Mouse (Mus musculus): ENCODE measurements around the gene Pgrmc2. TPM values are rescaled to one million over a fixed set of nuclear protein-coding genes. Genes with fewer than 3 reads are reported as not detected.
A peak's percentile ranks its signal among the peaks of the same experiment; 100 is the strongest.

The Pgrmc2 gene
- polyA plus RNA-seq, 1 experiment, result 16.7 TPM

- Histone ChIP-seq H3K27me3 (ENCODE audit: control insufficient read depth, insufficient read depth, low read length) (no peaks in the 10 kb centered on the region), H3K4me1 (ENCODE audit: control insufficient read depth, insufficient read depth, insufficient read length, low read length) (peaks cover 6% of the 10 kb centered on the region; the same call in 1 of the 2 replicates), H3K27ac (ENCODE audit: insufficient read depth, low read depth, low read length) (no peak overlapping the region), H3K4me3 (ENCODE audit: low read depth, low read length) (no peak overlapping the region), H3K36me3 (ENCODE audit: control insufficient read depth, insufficient read depth, low read length) (peaks cover 7% of the 10 kb centered on the region; the same call in 1 of the 2 replicates)
- 79% methylated on average over 12 of the region's 12 CpGs for WGBS
- TF ChIP-seq POLR2A (IDR thresholded peaks at IDR 0.05; ENCODE audit: low read depth, low read length) (no peak), CTCF (IDR thresholded peaks at IDR 0.05; ENCODE audit: extremely low read depth, insufficient read length, insufficient replicate concordance, low read depth, low read length) (no peak)
These were observed 51.3 kb downstream of the Pgrmc2 start for GRCm38 (mm10) chr3:41031286-41032210.

GRCm38 (mm10) chr3:41030705-41031104 lies 52.1 kb downstream of the Pgrmc2 start:
- TF ChIP-seq POLR2A (IDR thresholded peaks at IDR 0.05; ENCODE audit: low read depth, low read length), result no peak
- no peak for TF ChIP-seq CTCF (IDR thresholded peaks at IDR 0.05; ENCODE audit: extremely low read depth, insufficient read length, insufficient replicate concordance, low read depth, low read length)
- 0 out of 2 replicates have a peak overlapping the region, but pooled peaks have one; percentile 31 for H3K27ac ChIP-seq (ENCODE audit: insufficient read depth, low read depth, low read length)
- peaks cover 6% of the 10 kb centered on the region; the same call in 1 of the 2 replicates for H3K4me1 ChIP-seq (ENCODE audit: control insufficient read depth, insufficient read depth, insufficient read length, low read length)
- H3K27me3 ChIP-seq (ENCODE audit: control insufficient read depth, insufficient read depth, low read length), result no peaks in the 10 kb centered on the region
- 95% methylated on average over 1 of the region's 1 CpGs for WGBS
- 0 out of 2 replicates have a peak, but pooled peaks cover 5% of the 10 kb centered on the region for H3K36me3 ChIP-seq (ENCODE audit: control insufficient read depth, insufficient read depth, low read length)
- no peak overlapping the region for H3K4me3 ChIP-seq (ENCODE audit: low read depth, low read length)

DNA sequence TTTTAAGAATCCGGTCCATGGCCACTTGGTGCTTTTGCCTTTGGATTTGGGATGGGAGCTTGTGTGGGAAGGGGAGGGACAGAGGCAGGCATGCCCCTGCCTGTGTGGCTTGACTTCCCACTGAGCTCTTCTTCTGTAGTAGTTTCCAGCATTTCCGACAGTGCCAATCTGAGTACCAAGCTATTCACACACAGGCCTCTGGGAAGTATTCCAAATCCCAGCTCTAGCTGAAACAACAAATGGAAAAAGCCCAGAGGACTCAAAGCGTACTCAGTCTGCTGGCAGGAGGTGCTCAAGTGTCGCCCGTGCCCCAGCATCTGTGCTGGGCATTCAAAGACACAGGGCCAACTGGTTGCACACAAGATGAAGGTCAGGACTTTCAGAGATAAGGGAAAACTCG lies 60.9 kb downstream of the Pgrmc2 start:
- Histone ChIP-seq H3K36me3 (ENCODE audit: control insufficient read depth, insufficient read depth, low read length) (peaks cover 5% of the 10 kb centered on the region), H3K27me3 (ENCODE audit: control insufficient read depth, insufficient read depth, low read length) (no peaks in the 10 kb centered on the region), H3K27ac (ENCODE audit: insufficient read depth, low read depth, low read length) (no peak overlapping the region), H3K4me3 (ENCODE audit: low read depth, low read length) (no peak overlapping the region), H3K4me1 (ENCODE audit: control insufficient read depth, insufficient read depth, insufficient read length, low read length) (no peaks in the 10 kb centered on the region)
- TF ChIP-seq POLR2A (IDR thresholded peaks at IDR 0.05; ENCODE audit: low read depth, low read length), result no peak
- 77% methylated on average over 6 of the region's 6 CpGs for WGBS

GRCm38 (mm10) chr3:41020687-41021086 lies 62.2 kb downstream of the Pgrmc2 start:
- Histone ChIP-seq H3K36me3 (ENCODE audit: control insufficient read depth, insufficient read depth, low read length) (peaks cover 5% of the 10 kb centered on the region), H3K27me3 (ENCODE audit: control insufficient read depth, insufficient read depth, low read length) (no peaks in the 10 kb centered on the region), H3K4me1 (ENCODE audit: control insufficient read depth, insufficient read depth, insufficient read length, low read length) (no peaks in the 10 kb centered on the region), H3K27ac (ENCODE audit: insufficient read depth, low read depth, low read length) (no peak overlapping the region), H3K4me3 (ENCODE audit: low read depth, low read length) (no peak overlapping the region)
- TF ChIP-seq POLR2A (IDR thresholded peaks at IDR 0.05; ENCODE audit: low read depth, low read length), result no peak
- TF ChIP-seq CTCF (IDR thresholded peaks at IDR 0.05; ENCODE audit: extremely low read depth, insufficient read length, insufficient replicate concordance, low read depth, low read length), result no peak
- whole genome bisulfite sequencing, result 84% methylated on average over 7 of the region's 7 CpGs

GRCm38 (mm10) chr3:41018022-41018608 lies 64.7 kb downstream of the Pgrmc2 start:
- TF ChIP-seq CTCF (IDR thresholded peaks at IDR 0.05; ENCODE audit: extremely low read depth, insufficient read length, insufficient replicate concordance, low read depth, low read length) (no peak), POLR2A (IDR thresholded peaks at IDR 0.05; ENCODE audit: low read depth, low read length) (no peak)
- WGBS, result 75% methylated on average over 3 of the region's 3 CpGs
- Histone ChIP-seq H3K27ac (ENCODE audit: insufficient read depth, low read depth, low read length) (no peak overlapping the region), H3K4me1 (ENCODE audit: control insufficient read depth, insufficient read depth, insufficient read length, low read length) (no peaks in the 10 kb centered on the region), H3K36me3 (ENCODE audit: control insufficient read depth, insufficient read depth, low read length) (peaks cover 2% of the 10 kb centered on the region), H3K4me3 (ENCODE audit: low read depth, low read length) (no peak overlapping the region), H3K27me3 (ENCODE audit: control insufficient read depth, insufficient read depth, low read length) (no peaks in the 10 kb centered on the region)

Other genes starting within 250 kb of the Pgrmc2 start
- gene Mfsd8, start 236.2 kb downstream of the Pgrmc2 start, polyA plus RNA-seq (2012; rRNA removed), result 0.56 and 2.1 TPM in 2 replicates
- 0.76 and 2.6 TPM in 2 replicates for gene Abhd18, start 236.1 kb downstream of the Pgrmc2 start, polyA plus RNA-seq (2012; rRNA removed)
- gene 1700034I23Rik, start 180.5 kb downstream of the Pgrmc2 start, polyA plus RNA-seq (2012; rRNA removed), result not detected in 2 replicates
- gene Larp1b, start 133.2 kb downstream of the Pgrmc2 start, polyA plus RNA-seq (2012; rRNA removed), result 12.0 and 46.5 TPM in 2 replicates